Mouse (Mus musculus) forebrain, postnatal 0 days (tissue): ENCODE data around the gene Tfdp1. TPM values are rescaled to one million over a fixed set of nuclear protein-coding genes. Genes with fewer than 3 reads are reported as not detected.

Experiments used
- ATAC-seq: fragments of 200-750 bp; cut with Nextera tagmentation; 2 replicates; pipeline ENCODE4 v1.8.0; 2017; ENCODE audit warnings: mild to moderate bottlenecking, moderate library complexity
- DNase-seq: peaks from one replicate; pipeline ENCODE4 v3.0.0-alpha.2; 2015
- H3K27ac ChIP-seq: fragments of 300-500 bp; sonication (generic); 2 replicates; pipeline ENCODE4 v1.5.1; 2014; ENCODE audit warnings: low read depth, mild to moderate bottlenecking, antibody characterized with exemption, low read length, moderate library complexity, mixed read lengths
- H3K27me3 ChIP-seq: fragments of 300-500 bp; sonication (generic); 2 replicates; pipeline ENCODE4 v1.6.1; 2014; ENCODE audit warnings: mild to moderate bottlenecking, low read length, mixed read lengths; ENCODE audit not compliant: insufficient read depth
- H3K36me3 ChIP-seq: fragments of 300-500 bp; sonication (generic); 2 replicates; pipeline ENCODE4 v1.6.1; 2014; ENCODE audit warnings: mild to moderate bottlenecking, moderate library complexity; ENCODE audit not compliant: insufficient read depth
- H3K4me1 ChIP-seq: fragments of 300-500 bp; sonication (generic); 2 replicates; pipeline ENCODE4 v1.6.1; 2014; ENCODE audit warnings: antibody characterized with exemption; ENCODE audit not compliant: insufficient read depth
- H3K4me2 ChIP-seq: fragments of 300-500 bp; sonication (generic); 2 replicates; pipeline ENCODE4 v1.6.1; 2014; ENCODE audit warnings: low read depth, mild to moderate bottlenecking, moderate library complexity
- H3K4me3 ChIP-seq: fragments of 300-500 bp; sonication (generic); 2 replicates; pipeline ENCODE4 v1.5.1; 2014; ENCODE audit warnings: low read depth, low read length, mixed read lengths
- H3K9ac ChIP-seq: fragments of 300-500 bp; sonication (generic); 2 replicates; pipeline ENCODE4 v1.6.1; 2014; ENCODE audit warnings: mild to moderate bottlenecking
- H3K9me3 ChIP-seq: fragments of 300-500 bp; sonication (generic); 2 replicates; pipeline ENCODE4 v1.6.1; 2016; ENCODE audit warnings: low read length
- CTCF ChIP-seq: sonication (generic); IDR thresholded peaks from 2 replicates; pipeline ENCODE4 v1.5.1; 2016; ENCODE audit warnings: antibody characterized with exemption, control low read depth, low read depth
- WGBS: fragments of 180-500 bp; shearing (Covaris S2); extraction: QIAGEN DNeasy Blood & Tissue Kit; methylation state at CpG from one replicate; pipeline ENCODE4 v1.1.7; 2014; 5-methylcytosine and 5-hydroxymethylcytosine counted together
- polyA plus RNA-seq: library from polyadenylated mRNA; unstranded; fragments of >200 nt; fragmentation: Nextera tagmentation; extraction: Ambion mirVana; gene quantifications from 2 replicates; pipeline ENCODE4 v1.2.1, GENCODE M21; 2015
- total RNA-seq: library from RNA; depleted of rRNA; stranded (reverse); fragments of >200 nt; gene quantifications from 2 replicates; pipeline ENCODE4 v1.2.3, GENCODE M21; 2014; rRNA removed

Tfdp1 gene
- total RNA-seq (80.4 and 81.5 TPM in 2 replicates), polyA plus RNA-seq (80.8 and 96.8 TPM in 2 replicates)

DNA sequence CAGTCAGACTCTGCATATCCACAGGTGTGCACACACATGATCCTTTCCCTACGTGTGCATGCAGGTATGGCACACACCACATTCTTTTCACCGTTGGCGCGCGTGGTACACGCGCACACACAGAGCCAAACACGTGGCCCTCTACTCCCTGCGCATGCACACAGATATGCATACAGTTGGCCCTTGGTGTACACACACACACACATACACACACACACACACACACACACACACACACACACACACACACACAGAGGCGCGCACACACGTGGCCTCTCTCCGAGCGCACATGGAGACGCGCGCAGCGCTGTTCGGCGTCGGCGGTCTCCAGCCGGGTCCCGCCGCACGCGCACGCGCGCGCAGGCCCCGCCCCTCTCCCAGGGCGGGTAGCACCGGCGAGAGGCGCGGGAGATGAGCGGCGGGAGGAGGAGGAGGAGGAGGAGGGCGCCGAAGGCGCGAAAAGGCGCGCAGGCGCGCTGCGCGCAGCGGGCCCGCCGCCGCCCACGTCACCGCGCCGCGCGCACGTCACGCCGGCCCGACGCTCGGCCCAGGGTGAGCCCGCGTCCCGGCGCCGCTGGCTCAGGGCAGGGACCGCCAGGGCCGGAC lies at the start of gene Tfdp1:
Gene Tfdp1 (plus strand): TSS at position 497 of the 606 bp plus-strand sequence.
- TF ChIP-seq CTCF, result no peak
- H3K27me3 ChIP-seq, result no peaks in the 10 kb centered on the region
- peak within 1 kb of the TSS; percentile 82 for H3K4me2 ChIP-seq
- no peaks in the 10 kb centered on the region for H3K9me3 ChIP-seq
- H3K36me3 ChIP-seq, result peaks cover 25% of the 10 kb centered on the region
- H3K4me3 ChIP-seq, result peak within 1 kb of the TSS; percentile 85
- peak; percentile 95 for DNase-seq
- 2% methylated on average over 10 of the region's 72 CpGs for WGBS
- peak within 1 kb of the TSS; percentile 91 for H3K9ac ChIP-seq
- H3K4me1 ChIP-seq, result peaks cover 4% of the 10 kb centered on the region; the same call in 1 of the 2 replicates
- ATAC-seq, result peak; percentile 94
- H3K27ac ChIP-seq, result peak within 1 kb of the TSS; percentile 85

DNA sequence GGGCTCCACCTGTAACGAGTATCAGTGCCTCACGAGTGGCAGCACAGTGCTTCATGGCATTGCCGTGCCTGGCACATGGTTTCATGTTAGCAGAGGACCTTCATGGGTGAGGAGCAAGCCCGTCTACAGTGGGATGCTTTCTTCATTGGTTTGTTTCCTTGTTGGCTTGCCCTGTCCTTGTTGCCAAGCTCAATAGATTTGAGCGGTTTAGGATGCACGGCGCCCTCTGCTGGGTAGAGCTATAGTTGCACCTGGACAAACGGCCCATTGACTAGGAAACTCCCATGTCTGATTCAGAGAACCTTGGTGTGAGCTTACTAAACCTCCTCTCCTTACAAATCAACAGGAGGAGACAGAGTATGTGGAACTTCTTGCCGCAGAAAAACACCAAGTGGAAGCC lies 46.2 kb upstream of the Tfdp1 start:
- Histone ChIP-seq H3K4me3 (no peak overlapping the region), H3K4me1 (peaks cover 9% of the 10 kb centered on the region), H3K27ac (no peak overlapping the region), H3K9me3 (no peaks in the 10 kb centered on the region), H3K9ac (no peak overlapping the region), H3K4me2 (no peak overlapping the region), H3K27me3 (no peaks in the 10 kb centered on the region), H3K36me3 (peaks cover 42% of the 10 kb centered on the region)
- DNase-seq (peak; percentile 78), ATAC-seq (no peak)
- TF ChIP-seq CTCF, result peak; percentile 82
- WGBS, result 25% methylated on average over 9 of the region's 9 CpGs

DNA sequence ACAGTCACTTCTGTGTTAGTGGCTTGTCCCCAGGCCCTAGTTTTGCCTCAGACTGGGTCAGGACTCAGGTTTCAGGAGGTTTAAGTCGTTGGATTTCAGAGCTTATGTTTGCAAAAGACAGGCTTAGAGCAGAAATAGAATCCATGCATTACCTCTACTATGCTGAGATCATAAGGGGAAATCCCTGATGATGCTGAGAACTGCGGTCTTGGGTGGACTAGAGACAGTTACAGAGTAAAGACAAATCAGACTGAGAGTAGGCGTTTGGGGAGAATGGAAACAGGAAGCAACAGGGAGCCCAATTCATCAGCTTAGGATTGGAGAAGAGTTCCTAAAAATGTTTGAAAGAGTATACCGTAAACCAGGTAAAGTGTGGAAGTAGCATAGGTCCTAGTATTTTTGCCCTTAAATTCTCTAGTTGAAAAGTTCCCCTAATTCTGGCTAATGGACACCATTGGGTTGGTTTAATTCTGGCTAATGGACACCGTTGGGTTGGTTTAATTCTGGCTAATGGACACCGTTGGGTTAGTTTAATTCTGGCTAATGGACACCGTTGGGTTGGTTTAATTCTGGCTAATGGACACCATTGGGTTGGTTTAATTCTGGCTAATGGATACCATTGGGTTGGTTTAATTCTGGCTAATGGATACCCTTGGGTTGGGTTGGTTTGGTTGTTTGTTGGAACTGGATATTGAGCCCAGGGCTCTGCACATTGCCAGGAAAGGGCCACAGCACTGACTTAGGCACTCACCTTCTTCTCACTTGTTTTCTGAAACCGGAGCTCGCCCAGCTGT lies 44.7 kb upstream of the Tfdp1 start:
- WGBS, result 92% methylated on average over 9 of the region's 9 CpGs
- Histone ChIP-seq H3K9ac (no peak overlapping the region), H3K36me3 (peaks cover 48% of the 10 kb centered on the region), H3K9me3 (no peaks in the 10 kb centered on the region), H3K4me3 (no peak overlapping the region), H3K27me3 (no peaks in the 10 kb centered on the region), H3K27ac (no peak overlapping the region), H3K4me2 (no peak overlapping the region), H3K4me1 (peaks cover 5% of the 10 kb centered on the region)
- no peak for TF ChIP-seq CTCF
- ATAC-seq, result no peak
- DNase-seq, result no peak

DNA sequence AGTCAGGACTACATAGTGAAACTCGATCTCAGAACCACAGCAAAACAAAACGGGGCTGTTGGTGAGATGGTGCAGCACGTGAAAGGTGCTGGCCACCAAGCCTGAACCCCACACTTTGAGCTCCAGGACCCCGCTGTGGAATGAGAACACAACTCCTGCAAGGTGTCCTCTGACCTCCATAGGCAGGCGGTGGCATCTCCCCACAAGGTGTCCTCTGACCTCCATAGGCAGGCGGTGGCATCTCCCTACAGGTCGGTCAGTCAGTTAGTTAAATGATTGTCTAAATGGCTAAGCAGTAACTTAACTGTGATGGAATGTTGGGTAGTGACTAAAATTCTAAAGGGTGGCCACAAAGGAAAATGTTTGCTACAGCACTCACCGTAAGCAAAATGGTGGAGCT lies 39.0 kb upstream of the Tfdp1 start:
- Histone ChIP-seq H3K4me1 (no peaks in the 10 kb centered on the region), H3K36me3 (peaks cover 80% of the 10 kb centered on the region), H3K9ac (no peak overlapping the region), H3K9me3 (no peaks in the 10 kb centered on the region), H3K27me3 (no peaks in the 10 kb centered on the region), H3K4me3 (no peak overlapping the region), H3K4me2 (no peak overlapping the region), H3K27ac (no peak overlapping the region)
- ATAC-seq (no peak), DNase-seq (no peak)
- 95% methylated on average over 8 of the region's 8 CpGs for WGBS
- no peak for TF ChIP-seq CTCF

DNA sequence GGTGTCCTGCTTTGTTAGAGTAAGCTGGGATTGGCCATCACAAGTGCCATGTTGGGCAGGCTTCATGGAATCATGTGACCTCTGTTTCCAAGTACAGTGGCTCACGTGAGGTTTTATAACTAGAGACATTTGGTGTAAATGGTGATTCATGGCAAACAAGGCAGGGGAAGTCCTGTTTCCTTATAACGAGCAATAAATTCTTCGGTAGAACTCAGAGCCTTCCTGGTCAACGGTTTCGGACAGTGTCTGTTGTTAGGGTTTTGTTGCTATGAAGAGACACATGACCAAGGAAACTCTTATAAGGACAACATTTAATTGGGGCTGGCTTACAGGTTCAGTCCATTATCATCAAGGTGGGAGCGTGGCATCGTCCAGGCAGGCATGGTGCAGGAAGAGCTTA lies 37.5 kb upstream of the Tfdp1 start:
- H3K27me3 ChIP-seq, result no peaks in the 10 kb centered on the region
- H3K4me2 ChIP-seq, result no peak overlapping the region
- no peaks in the 10 kb centered on the region for H3K4me1 ChIP-seq
- no peak for TF ChIP-seq CTCF
- no peak overlapping the region for H3K27ac ChIP-seq
- WGBS, result 92% methylated on average over 7 of the region's 7 CpGs
- ATAC-seq (no peak), DNase-seq (no peak)
- H3K4me3 ChIP-seq, result no peak overlapping the region
- no peaks in the 10 kb centered on the region for H3K9me3 ChIP-seq
- no peak overlapping the region for H3K9ac ChIP-seq
- H3K36me3 ChIP-seq, result peaks cover 80% of the 10 kb centered on the region

DNA sequence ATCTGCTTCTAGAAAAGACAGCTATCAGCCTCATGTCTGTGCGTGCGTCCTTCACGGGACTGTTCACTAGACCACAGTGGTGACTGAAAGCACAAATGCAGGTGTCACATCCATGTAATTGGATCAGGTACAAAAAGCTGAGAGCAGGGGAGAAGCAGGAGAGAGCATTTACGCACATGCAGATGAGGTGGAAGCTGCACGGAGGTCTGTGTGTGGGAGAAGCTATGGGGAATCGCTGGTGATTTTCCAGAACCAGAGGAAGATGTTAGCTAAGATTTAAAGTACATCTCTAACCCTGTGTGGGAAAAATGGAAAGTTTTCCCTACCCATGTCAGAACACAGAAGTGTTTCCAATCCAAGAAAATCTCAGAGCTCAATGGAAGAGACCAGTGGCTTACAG lies 33.1 kb upstream of the Tfdp1 start:
- no peak for TF ChIP-seq CTCF
- Histone ChIP-seq H3K27ac (no peak overlapping the region), H3K9me3 (no peaks in the 10 kb centered on the region), H3K36me3 (peaks cover 62% of the 10 kb centered on the region), H3K4me2 (no peak overlapping the region), H3K4me3 (no peak overlapping the region), H3K9ac (no peak overlapping the region), H3K4me1 (no peaks in the 10 kb centered on the region), H3K27me3 (no peaks in the 10 kb centered on the region)
- ATAC-seq, result no peak
- WGBS, result 94% methylated on average over 6 of the region's 6 CpGs
- no peak for DNase-seq

DNA sequence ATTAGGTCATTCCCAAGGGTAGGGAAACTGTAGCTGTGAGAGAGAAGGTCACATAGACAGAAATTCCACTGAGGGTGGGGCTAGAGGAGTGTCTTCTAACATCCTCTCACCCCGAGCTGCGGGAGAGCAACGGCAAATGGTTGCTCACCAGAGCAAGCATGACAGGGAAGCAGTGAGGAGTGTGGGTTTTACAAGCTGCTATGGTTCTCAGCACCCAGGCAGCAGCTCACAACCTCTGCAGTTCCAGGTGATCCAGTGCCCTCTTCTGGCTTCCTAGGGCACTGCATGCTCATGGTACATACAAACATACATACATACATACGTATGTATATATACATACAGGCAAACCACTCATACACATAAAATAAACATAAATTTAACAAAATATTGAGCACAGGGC lies 32.7 kb upstream of the Tfdp1 start:
- Histone ChIP-seq H3K4me2 (no peak overlapping the region), H3K4me3 (no peak overlapping the region), H3K9me3 (no peaks in the 10 kb centered on the region), H3K27me3 (no peaks in the 10 kb centered on the region), H3K36me3 (peaks cover 61% of the 10 kb centered on the region), H3K4me1 (no peaks in the 10 kb centered on the region), H3K27ac (no peak overlapping the region), H3K9ac (no peak overlapping the region)
- ATAC-seq, result no peak
- TF ChIP-seq CTCF, result no peak
- no peak for DNase-seq
- 99% methylated on average over 4 of the region's 4 CpGs for WGBS
